Mouse (Mus musculus) layer of hippocampus, adult 2 months (tissue): ENCODE measurements around the gene Gm436. TPM values are rescaled to one million over a fixed set of nuclear protein-coding genes. Genes with fewer than 3 reads are reported as not detected.

Source experiments
- DNase-seq, 2 experiments: peaks; one replicate each; pipeline ENCODE4 v3.0.0; 2022; ENCODE audit warnings: low spot score in 2 of 2
- H3K27ac ChIP-seq: fragments of 200-600 bp; 2 replicates; pipeline ENCODE4 v1.8.1; 2022
- H3K4me3 ChIP-seq: fragments of 200-600 bp; 2 replicates; pipeline ENCODE4 v1.8.1; 2022; ENCODE audit warnings: mild to moderate bottlenecking
- CTCF ChIP-seq: fragments of 200-600 bp; conservative IDR thresholded peaks from 2 replicates; pipeline ENCODE4 v1.8.1; 2022; ENCODE audit warnings: antibody characterized with exemption, mild to moderate bottlenecking, moderate library complexity
- long read RNA-seq, 2 experiments: library from polyadenylated mRNA; stranded (forward); transcript quantifications; one replicate each; pipeline ENCODE4 v2.0.0; 2021; ENCODE audit warnings: borderline mapping rate in 2 of 2
- total RNA-seq, 2 experiments: library from RNA; stranded (reverse); gene quantifications; 2 replicates each; pipeline ENCODE4 v1.2.3; 2021

The Gm436 gene
- total RNA-seq = not detected
- long read RNA-seq, experiment 1 = 0 reads
- long read RNA-seq, experiment 2 = 0 reads

GRCm38 (mm10) chr4:144686268-144686667 lies at the start of gene Gm436:
Gene Gm436, minus strand, starts transcription at chr4:144686368.
- no peak for TF ChIP-seq CTCF
- DNase-seq = no peak
- Histone ChIP-seq H3K4me3 (no peak within 1 kb of the TSS), H3K27ac (no peak within 1 kb of the TSS)

- Histone ChIP-seq H3K4me3 (no peak within 1 kb of the TSS), H3K27ac (no peak within 1 kb of the TSS)
- no peak for TF ChIP-seq CTCF
- no peak for DNase-seq
Observed at GRCm38 (mm10) chr4:144721304-144721703, 35.1 kb upstream of the Gm436 start, which contains the start of gene Gm13178. Gene Gm13178, minus strand, starts transcription at chr4:144721404.

GRCm38 (mm10) chr4:144719691-144720090 lies 33.5 kb upstream of the Gm436 start:
- no peak for TF ChIP-seq CTCF
- Histone ChIP-seq H3K4me3 (no peak overlapping the region), H3K27ac (no peak overlapping the region)
- DNase-seq = no peak

GRCm38 (mm10) chr4:144718288-144718687 lies 32.1 kb upstream of the Gm436 start:
- TF ChIP-seq CTCF = no peak
- DNase-seq = no peak
- no peak overlapping the region for H3K27ac ChIP-seq
- H3K4me3 ChIP-seq = no peak overlapping the region

GRCm38 (mm10) chr4:144638263-144638662 lies 47.9 kb downstream of the Gm436 start:
- no peak for TF ChIP-seq CTCF

More at GRCm38 (mm10) chr4:144638263-144638662, 47.9 kb downstream of the Gm436 start:
- Histone ChIP-seq H3K4me3 (no peak overlapping the region), H3K27ac (no peak overlapping the region)
- DNase-seq = no peak

Other genes with a start within 250 kb of the Gm436 start
- not detected for gene 1700012P22Rik, start 247.6 kb downstream of the Gm436 start, total RNA-seq
- gene Gm9944, start 233.1 kb downstream of the Gm436 start, total RNA-seq = not detected
- gene Aadacl3, start 222.6 kb downstream of the Gm436 start, total RNA-seq = not detected
- not detected for gene 9430007A20Rik, start 166.5 kb downstream of the Gm436 start, total RNA-seq
- not detected for gene Gm13124, start 121.2 kb downstream of the Gm436 start, total RNA-seq
- gene Aadacl4, start 72.7 kb downstream of the Gm436 start, total RNA-seq = not detected
- gene Gm13178, start 35.0 kb upstream of the Gm436 start, total RNA-seq = not detected
- gene Gm438, start 100.2 kb upstream of the Gm436 start, total RNA-seq = not detected
- gene Dhrs3, start 206.5 kb upstream of the Gm436 start, total RNA-seq = 10 to 100 TPM; 26.7 to 29.0 TPM